Mouse (Mus musculus): ENCODE results near the gene Scn3b. TPM values are rescaled to one million over a fixed set of nuclear protein-coding genes. Genes with fewer than 3 reads are reported as not detected.

The Scn3b gene
- 10 to 100 TPM; 44.8 to 59.4 TPM for total RNA-seq (2021)
- long read RNA-seq, experiment 1, full-length matches to known transcripts, result 22 of 34 reads
- long read RNA-seq, experiment 1, partial matches to known transcripts, result 2 of 34 reads
- long read RNA-seq, experiment 1, other reads (novel, unspliced or antisense), result 10 of 34 reads
- long read RNA-seq, experiment 2, full-length matches to known transcripts, result 34 of 54 reads
- long read RNA-seq, experiment 2, partial matches to known transcripts, result 5 of 54 reads
- long read RNA-seq, experiment 2, other reads (novel, unspliced or antisense), result 15 of 54 reads

- peak; percentile 32 to 73 for DNase-seq (ENCODE audit: low spot score in 2 of 2)
Observed at GRCm38 (mm10) chr9:40269103-40269861, at the start of gene Scn3b. Scn3b (plus strand) TSS chr9:40269217.

- no peak for DNase-seq (ENCODE audit: low spot score in 2 of 2)
Observed at GRCm38 (mm10) chr9:40224289-40224688, 44.7 kb upstream of the Scn3b start.

- peak in 1 of 2 experiments; percentile 33 for DNase-seq (ENCODE audit: low spot score in 2 of 2)
Observed at GRCm38 (mm10) chr9:40227874-40228789, 40.9 kb upstream of the Scn3b start.

- no peak for DNase-seq (ENCODE audit: low spot score in 2 of 2)
Observed at GRCm38 (mm10) chr9:40228804-40229331, 40.1 kb upstream of the Scn3b start.

- no peak for DNase-seq (ENCODE audit: low spot score in 2 of 2)
Observed at GRCm38 (mm10) chr9:40229479-40229878, 39.5 kb upstream of the Scn3b start.

GRCm38 (mm10) chr9:40231019-40231418, 38.0 kb upstream of the Scn3b start:
- DNase-seq (ENCODE audit: low spot score in 2 of 2), result no peak

GRCm38 (mm10) chr9:40234233-40235072, 34.6 kb upstream of the Scn3b start:
- no peak for DNase-seq (ENCODE audit: low spot score in 2 of 2)

GRCm38 (mm10) chr9:40235220-40235619, 33.8 kb upstream of the Scn3b start:
- DNase-seq (ENCODE audit: low spot score in 2 of 2), result no peak

- no peak for DNase-seq (ENCODE audit: low spot score in 2 of 2)
Observed at GRCm38 (mm10) chr9:40239749-40240148, 29.3 kb upstream of the Scn3b start.

- no peak for DNase-seq (ENCODE audit: low spot score in 2 of 2)
Observed at GRCm38 (mm10) chr9:40240311-40240710, 28.7 kb upstream of the Scn3b start.

- peak in 1 of 2 experiments; percentile 31 for DNase-seq (ENCODE audit: low spot score in 2 of 2)
Observed at GRCm38 (mm10) chr9:40241223-40241801, 27.7 kb upstream of the Scn3b start.

- no peak for DNase-seq (ENCODE audit: low spot score in 2 of 2)
Observed at GRCm38 (mm10) chr9:40241951-40242888, 26.8 kb upstream of the Scn3b start.

- no peak for DNase-seq (ENCODE audit: low spot score in 2 of 2)
Observed at GRCm38 (mm10) chr9:40245466-40245865, 23.6 kb upstream of the Scn3b start.

- no peak for DNase-seq (ENCODE audit: low spot score in 2 of 2)
Observed at GRCm38 (mm10) chr9:40245974-40246665, 22.9 kb upstream of the Scn3b start.

GRCm38 (mm10) chr9:40246702-40247101, 22.3 kb upstream of the Scn3b start:
- DNase-seq (ENCODE audit: low spot score in 2 of 2), result no peak

- no peak for DNase-seq (ENCODE audit: low spot score in 2 of 2)
Observed at GRCm38 (mm10) chr9:40249106-40249505, 19.9 kb upstream of the Scn3b start.

- no peak for DNase-seq (ENCODE audit: low spot score in 2 of 2)
Observed at GRCm38 (mm10) chr9:40252459-40252858, 16.6 kb upstream of the Scn3b start.

GRCm38 (mm10) chr9:40263874-40264273, 5.1 kb upstream of the Scn3b start:
- no peak for DNase-seq (ENCODE audit: low spot score in 2 of 2)
